Mouse (Mus musculus) lung, adult 2 months (tissue): ENCODE data around the gene Parp11. TPM values are rescaled to one million over a fixed set of nuclear protein-coding genes. Genes with fewer than 3 reads are reported as not detected.

Experiments
- DNase-seq: peaks from one replicate; pipeline ENCODE4 v3.0.0; 2022
- H3K4me1 ChIP-seq: fragments of 200-500 bp; 2 replicates; pipeline ENCODE4 v1.6.1; 2011; ENCODE audit warnings: low read length; ENCODE audit not compliant: control insufficient read depth, insufficient read depth
- H3K4me3 ChIP-seq: fragments of 200-500 bp; replicated peaks from 2 replicates; pipeline ENCODE3; 2011; ENCODE audit warnings: low read depth, mild to moderate bottlenecking, control low read depth, low read length; ENCODE audit errors: extremely low read depth
- CTCF ChIP-seq: fragments of 200-500 bp; IDR thresholded peaks from 2 replicates; pipeline ENCODE4 v1.5.1; 2011; ENCODE audit warnings: mild to moderate bottlenecking, low read length, control low read depth; ENCODE audit not compliant: insufficient read depth
- POLR2A ChIP-seq: fragments of 200-500 bp; IDR thresholded peaks from 2 replicates; pipeline ENCODE4 v1.6.1; 2011; ENCODE audit warnings: low read depth, mild to moderate bottlenecking, control low read depth, low read length, borderline replicate concordance; ENCODE audit errors: extremely low read depth
- WGBS: fragments of 180-500 bp; shearing (Covaris S2); methylation state at CpG from one replicate; pipeline ENCODE4 v1.1.7; 2018; 5-methylcytosine and 5-hydroxymethylcytosine counted together
- polyA plus RNA-seq: library from polyadenylated mRNA; depleted of rRNA; stranded (reverse); fragments of >200 nt; gene quantifications from 2 replicates; pipeline ENCODE4 v1.2.3, GENCODE M21; 2012

Gene Parp11
- polyA plus RNA-seq, 1 experiment, result 10.2 TPM

DNA sequence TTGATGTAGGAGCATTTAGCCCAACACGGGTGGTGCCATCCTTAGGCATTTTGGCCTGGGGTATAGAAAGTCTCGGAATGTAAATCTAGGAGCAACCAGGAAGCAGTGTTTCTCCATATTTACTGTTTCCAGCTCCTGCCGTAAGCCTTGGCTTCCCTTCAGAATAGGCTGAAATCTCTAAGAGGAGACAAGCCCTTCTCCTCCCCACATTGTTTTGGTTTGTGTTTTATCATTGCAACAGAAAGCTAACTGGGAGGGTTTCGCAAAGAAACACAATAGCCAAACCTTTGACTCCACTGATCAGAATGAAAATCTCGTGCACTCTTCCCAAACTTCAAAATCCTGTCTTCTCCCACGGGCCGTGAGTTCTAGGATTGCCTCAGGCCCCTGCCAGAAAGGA, 15.9 kb upstream of the Parp11 start:
- H3K4me3 ChIP-seq, result no peak overlapping the region
- no peak for TF ChIP-seq POLR2A
- no peak for TF ChIP-seq CTCF
- 52% methylated on average over 7 of the region's 7 CpGs for WGBS
- no peaks in the 10 kb centered on the region for H3K4me1 ChIP-seq
- DNase-seq, result no peak

DNA sequence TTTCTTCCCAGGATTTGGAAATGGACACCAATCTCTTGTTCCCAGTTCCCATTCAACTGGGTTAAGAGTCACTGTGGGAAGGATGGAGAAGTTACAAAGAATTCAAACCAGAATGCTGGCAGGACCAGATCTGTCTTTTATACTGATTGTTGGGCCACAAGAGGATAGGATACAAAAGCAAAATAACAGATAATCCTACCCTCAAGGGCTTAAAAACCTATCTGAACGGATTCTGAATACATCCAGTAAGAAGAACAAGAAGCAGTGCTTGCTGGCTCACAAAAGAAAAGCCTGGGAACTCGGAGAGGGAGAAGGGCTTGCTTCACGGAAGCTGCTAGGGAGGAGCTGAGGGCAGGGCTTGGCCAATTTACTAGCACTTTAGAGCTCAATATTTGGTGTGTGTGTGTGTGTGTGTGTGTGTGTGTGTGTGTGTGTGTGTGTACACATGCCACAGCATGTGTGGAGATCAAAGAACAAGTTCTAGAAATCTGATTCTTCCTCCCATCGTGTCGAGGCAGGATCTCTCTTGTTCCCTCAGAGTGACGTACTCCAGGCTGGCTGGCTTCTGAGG, 15.4 kb upstream of the Parp11 start:
- Histone ChIP-seq H3K4me1 (no peaks in the 10 kb centered on the region), H3K4me3 (no peak overlapping the region)
- DNase-seq, result no peak
- TF ChIP-seq CTCF (no peak), POLR2A (no peak)
- 46% methylated on average over 6 of the region's 6 CpGs for WGBS

DNA sequence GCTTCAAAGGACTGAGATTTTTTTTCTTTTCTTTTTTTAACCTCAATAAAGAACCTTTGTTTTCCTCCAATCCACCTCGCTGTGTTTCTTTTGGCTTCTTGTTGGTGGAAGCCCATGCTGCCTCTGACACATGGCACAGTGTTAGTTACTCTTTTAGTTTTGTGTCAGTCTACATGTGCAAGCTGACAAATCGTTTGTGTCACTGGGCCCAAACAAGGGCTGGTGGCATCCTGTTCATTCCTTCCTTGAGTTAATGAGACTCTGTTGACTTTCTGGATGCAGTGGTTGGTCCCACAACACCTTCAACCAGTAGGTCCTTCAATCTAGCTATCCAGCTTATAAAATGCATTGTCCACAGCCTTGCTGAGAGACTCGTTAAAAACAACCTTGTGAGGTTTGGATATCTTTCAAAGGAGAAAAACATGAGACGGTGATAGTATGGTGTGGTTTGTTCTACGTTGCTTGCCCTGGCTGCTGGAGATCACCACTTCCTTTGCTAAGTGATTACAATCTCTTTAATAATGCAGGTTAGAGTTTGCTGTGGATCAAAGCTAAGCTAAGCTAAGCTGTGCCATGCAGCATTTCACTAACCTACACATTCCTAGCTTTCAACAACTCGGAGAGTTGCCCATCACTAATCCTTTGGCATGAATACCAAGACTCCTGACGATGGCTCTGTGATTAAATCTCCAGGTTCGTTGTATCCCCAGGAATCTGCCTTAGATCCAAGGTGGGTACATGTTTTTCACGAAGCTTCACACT, 12.6 kb upstream of the Parp11 start:
- H3K4me3 ChIP-seq, result no peak overlapping the region
- DNase-seq, result no peak
- TF ChIP-seq POLR2A, result no peak
- no peak for TF ChIP-seq CTCF
- 71% methylated on average over 9 of the region's 9 CpGs for WGBS
- no peaks in the 10 kb centered on the region for H3K4me1 ChIP-seq

DNA sequence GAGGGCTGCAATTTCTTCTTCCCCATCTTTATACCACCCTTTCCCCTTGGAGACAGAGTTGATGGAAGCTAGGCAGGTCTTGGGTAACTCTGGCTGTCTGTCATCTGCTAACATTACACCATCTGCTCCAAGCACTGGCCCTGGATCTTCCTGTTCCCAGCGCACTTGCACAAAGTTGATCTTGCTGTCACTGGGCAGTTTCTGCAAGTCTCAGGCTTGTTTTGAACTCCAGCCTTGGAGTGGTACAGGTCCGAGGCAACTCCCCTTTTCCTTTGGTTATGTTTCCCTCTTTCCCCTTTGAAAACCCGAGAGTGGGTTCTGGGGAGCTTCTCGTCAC, 12.0 kb upstream of the Parp11 start:
- WGBS, result 78% methylated on average over 4 of the region's 4 CpGs
- no peaks in the 10 kb centered on the region for H3K4me1 ChIP-seq
- no peak overlapping the region for H3K4me3 ChIP-seq
- DNase-seq, result no peak
- no peak for TF ChIP-seq POLR2A
- no peak for TF ChIP-seq CTCF

DNA sequence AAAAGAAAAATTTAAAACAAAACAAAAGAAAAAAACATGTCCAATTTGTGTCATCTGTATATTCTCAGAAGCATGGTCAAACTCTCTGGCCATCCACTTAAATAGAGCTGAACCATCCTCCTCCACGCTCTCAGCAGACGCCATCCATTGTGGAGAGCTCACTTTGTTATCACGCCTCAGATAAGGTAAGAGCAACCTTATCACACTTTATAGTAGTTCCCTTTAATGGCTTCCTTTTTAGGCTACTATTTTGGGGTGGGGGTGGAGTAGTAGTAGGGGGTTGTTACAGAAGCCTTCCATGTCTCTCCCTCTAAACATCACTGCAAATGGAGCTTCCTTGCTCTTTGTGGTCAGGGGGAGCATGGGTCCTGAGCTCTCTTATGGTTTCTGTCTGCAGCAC, 7.6 kb upstream of the Parp11 start:
- TF ChIP-seq CTCF (no peak), POLR2A (no peak)
- no peaks in the 10 kb centered on the region for H3K4me1 ChIP-seq
- 73% methylated on average over 3 of the region's 3 CpGs for WGBS
- H3K4me3 ChIP-seq, result no peak overlapping the region
- DNase-seq, result no peak

DNA sequence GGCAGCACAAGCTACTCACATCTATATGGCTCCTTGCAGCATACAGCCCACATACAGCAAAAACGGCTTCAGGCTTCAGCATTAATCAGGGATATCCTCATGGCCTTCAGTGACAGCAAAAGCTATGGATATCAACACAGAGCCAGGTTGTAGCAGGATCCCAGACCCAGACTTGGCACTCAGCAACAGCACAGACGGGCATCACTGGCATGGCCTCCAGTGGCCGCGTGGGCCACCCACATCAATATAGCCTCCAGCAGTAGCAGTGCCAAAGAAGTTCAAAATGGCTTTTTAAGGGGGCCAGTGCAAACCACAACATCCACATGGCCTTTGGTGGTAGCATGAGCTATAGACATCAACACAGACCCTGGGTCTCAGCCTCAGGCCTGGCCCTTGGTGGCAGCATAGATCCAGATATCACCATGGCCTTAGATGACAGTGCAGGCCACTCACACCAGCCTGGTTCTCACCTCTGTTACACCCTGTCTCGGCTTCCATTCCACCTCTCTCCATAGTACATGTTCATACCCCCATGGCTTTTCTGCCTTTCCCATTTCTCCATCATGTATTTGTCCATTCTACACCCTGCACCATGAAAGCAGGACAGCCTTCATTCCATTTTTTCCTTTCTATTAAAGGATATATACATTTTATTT, 7.0 kb upstream of the Parp11 start:
- 87% methylated on average over 5 of the region's 5 CpGs for WGBS
- Histone ChIP-seq H3K4me3 (no peak overlapping the region), H3K4me1 (no peaks in the 10 kb centered on the region)
- no peak for DNase-seq
- no peak for TF ChIP-seq POLR2A
- TF ChIP-seq CTCF, result no peak

DNA sequence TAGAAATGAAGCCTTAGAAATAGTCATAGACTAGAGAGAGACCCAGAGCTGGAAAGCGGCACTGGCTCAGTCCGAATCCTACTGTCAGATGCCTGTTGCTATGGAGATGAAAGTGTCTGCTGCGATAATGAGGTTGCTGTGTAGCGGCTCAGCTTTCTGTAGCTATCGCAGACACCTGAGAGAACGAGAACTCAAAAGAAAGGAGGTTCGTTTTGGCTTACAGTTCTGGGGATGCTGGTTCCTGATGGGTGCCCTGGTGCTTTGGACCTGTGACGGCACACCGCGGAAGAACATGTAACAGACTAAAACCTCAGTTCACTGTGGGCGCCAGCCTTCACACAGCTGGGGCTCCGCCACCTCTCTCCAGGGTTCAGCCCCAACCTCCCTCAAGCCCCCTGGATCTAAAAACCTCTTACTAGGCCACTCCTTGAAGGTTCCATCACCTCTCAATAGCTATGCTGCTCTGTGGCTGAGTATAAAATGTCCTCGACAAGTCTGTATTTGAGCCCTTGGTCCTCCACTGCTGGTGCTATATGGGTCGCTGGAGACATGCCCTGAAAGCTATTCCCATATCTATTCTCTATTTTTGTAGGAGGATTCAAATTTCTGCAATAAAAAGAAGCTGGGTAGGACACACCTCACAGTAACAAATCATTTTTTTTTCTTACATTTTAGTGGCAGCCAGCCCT, 6.1 kb upstream of the Parp11 start:
- H3K4me3 ChIP-seq, result no peak overlapping the region
- TF ChIP-seq CTCF (no peak), POLR2A (no peak)
- WGBS, result 55% methylated on average over 14 of the region's 14 CpGs
- H3K4me1 ChIP-seq, result no peaks in the 10 kb centered on the region
- DNase-seq, result no peak

DNA sequence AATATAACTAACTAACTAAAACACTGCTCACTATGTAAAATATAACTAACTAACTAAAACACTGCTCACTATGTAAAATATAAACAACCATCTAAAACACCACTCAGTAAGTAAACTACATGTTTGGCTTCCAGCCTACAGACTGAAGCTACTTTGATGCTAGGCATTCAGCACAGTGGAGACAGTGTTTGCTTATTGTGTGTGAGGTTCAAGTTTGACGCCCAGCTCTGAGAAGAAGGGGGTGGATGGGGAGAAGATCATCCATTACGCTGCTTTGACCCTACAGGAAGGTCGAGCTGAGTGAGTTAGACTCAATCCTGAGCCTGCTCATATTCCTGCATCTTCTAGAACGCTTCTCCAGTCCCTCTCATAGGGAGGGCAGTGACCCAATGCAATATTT, 4.1 kb upstream of the Parp11 start:
- 41% methylated on average over 4 of the region's 4 CpGs for WGBS
- TF ChIP-seq CTCF, result no peak
- no peak for DNase-seq
- Histone ChIP-seq H3K4me1 (peaks cover 11% of the 10 kb centered on the region), H3K4me3 (no peak overlapping the region)

DNA sequence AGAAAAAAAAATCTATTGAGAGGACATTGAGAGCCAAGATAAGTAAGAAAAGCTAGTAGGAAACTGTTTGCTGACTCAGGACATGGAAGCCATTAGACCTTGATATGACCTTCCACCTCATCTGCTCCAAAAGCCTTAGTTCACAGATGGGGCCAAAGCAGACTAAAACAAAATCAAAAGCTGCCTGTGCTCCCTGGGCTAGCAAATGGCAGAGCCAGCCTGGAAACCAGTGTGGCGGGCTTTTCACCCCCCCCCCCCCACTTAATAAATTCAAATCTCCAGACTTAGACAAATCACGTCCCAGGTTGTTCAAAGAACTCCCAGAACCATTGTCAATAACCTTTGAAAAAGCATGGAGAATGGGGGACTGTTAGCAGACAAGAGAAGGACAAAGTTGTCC, 2.7 kb upstream of the Parp11 start:
- TF ChIP-seq CTCF (no peak), POLR2A (no peak)
- WGBS, result 75% methylated on average over 2 of the region's 2 CpGs
- Histone ChIP-seq H3K4me1 (peaks cover 11% of the 10 kb centered on the region), H3K4me3 (no peak overlapping the region)
- no peak for DNase-seq
